Mouse (Mus musculus) adipocyte (in vitro differentiated cells): ENCODE data around the gene Ephb3.

Experiments used
- DNase-seq: peaks from one replicate; pipeline ENCODE4 v3.0.0-alpha.2; 2016; ENCODE audit warnings: low spot score

The Ephb3 gene

DNA sequence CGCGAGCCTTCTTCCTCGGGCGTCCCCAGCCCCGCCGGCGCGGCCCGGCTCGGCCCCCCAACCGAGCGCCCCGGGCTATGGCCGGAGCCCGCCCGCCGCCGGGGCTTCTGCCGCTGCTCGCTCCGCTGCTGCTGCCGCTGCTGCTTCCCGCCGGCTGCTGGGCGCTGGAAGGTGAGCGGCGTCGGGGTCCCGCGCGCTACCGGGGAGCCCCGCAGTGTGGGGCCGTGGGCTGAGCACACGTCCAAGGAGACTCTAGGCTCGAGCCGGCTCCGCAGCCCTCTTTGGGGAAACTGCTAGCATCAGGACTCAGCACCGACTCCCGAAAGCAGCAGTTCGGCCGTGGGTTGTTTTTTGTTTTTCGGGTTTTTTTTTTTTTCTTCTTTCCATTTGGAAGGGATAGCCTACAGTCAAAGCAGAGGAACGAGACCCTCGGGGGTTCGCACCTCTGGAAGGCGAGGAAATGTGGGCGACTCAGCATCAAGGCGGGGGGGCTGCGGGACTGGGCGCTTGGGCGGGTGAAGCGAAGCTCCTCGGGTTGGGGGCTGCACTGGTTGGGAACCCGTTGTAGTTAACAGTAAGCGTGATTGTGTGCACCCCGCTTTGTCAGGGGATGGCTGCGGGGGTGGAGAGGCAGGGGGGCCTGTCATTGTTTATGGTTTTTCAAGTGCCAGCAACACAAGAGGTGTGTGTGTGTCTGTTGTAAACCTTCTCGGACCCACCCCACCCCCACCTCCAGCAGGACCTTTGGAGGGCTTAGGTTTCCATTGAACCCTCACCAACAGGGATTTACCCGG is 735 bp downstream of the Ephb3 start:
- peak; percentile 48 for DNase-seq

DNA sequence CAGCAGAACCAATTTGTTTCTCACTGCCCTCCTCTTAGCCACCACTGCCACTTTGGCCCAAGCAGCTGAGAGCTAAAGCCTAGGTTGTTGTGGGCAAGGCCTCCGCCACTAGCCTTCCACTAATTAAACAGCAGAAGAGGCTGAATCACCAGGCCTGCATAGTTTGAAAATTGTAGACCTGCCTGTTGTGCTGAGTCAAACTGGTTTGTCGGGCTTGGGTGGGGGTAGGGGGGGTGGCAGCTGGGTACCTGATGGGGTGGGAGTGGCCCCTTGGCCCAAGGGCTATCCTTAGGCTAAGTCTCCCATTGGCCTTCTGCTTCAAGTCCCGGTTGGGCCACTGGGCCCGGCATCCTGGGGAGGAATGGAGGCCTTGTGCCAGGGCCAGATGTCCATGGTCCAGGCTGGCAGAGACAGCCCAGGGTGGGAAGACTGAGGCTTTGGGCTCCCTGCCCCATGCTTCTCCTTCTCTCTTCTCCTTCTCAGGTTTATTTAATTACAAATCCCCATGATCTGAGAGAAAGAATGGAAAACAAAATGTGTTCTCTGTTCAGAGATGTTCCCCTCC is 3.5 kb downstream of the Ephb3 start:
- no peak for DNase-seq

DNA sequence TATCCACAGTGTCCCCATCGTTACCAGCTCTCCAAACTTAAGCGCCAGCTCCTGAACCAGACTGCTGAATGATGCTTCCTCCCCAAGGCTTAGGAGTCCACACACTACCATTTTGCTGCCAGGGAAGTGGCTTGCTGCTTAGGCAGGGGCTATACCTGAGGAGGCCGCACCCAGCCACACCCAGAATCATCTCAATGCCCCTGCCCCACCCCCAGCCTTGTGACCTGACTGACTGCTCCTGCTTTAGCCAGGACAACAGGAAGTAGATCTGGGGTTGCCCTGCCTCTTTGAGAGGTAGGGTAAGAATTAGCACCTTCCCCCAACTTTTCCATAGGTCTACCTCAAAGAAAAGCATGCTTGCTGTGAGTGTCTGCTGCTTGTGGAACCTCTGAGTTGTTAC is 4.7 kb downstream of the Ephb3 start:
- no peak for DNase-seq

DNA sequence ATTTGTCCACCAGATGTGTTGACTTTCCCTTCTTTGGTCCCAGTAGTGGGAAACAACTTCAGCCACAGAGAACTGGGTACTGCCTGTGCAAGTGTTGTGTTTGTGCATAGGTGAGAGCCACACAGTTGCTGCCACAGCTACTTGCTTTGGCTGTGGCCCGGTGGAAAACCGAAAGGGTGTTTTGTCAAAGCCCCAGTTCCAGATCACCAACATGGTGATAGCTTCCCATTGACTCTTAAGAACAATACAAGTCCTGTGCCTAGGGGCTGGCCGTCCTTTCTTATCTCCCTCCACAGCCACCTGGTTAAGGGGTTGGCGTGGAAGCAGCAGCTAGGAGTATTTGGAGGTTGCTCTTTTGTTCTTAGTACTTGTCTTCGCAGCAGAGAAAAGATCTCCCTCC is 5.6 kb downstream of the Ephb3 start:
- DNase-seq, result peak; percentile 23

DNA sequence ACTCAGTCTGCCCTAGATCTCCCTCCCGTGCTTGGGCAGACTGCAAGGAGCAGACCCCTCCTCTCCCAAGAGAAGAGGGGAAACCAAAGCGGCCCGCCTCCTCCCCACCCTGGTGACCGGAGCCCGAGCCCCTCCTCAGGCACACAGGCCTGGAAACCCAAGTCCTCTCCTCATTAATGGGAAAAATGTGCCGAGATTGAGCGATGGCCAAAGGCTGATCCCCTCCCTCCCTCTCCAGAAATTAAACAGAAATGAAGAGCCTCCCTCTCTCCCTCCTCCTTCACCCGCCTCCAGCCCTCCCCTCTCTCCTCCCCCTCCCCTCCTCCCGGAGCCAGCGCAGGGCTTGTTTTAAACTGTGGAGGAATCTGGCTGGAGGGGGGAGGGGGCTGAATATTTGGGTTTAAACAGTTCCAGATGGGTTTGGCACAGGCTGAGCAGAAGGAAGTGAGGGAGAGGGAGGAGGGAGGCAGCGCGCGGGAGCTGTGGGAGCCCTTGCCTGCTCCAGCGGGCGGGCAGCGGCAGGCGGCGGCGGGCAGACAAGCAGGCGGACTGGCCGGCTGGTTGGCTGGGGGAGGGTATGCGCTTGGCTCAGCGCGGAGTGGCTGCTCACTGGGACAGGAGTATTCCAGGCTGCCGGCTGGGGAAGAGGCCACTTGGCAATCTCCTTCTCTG is 6.2 kb downstream of the Ephb3 start:
- peak; percentile 100 for DNase-seq

DNA sequence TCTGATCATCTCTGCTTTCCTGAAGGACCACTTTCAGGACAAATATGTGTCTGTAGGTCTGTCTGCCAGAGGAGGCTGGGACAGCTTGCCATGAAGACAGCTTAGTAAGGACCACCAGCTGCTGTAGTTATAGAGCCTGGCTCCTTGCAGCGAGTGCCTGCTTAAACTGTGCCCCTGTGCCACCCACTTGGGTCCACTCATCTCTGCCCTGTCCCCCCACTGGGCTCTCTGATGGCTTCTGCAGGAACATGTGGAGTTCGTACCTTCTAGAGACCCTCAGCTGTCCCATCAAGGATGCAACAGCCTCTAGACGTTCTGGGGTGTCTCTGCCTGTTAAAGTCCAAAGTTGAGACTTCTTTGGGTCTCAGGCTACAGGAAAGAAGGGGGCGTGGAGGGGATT is 6.9 kb downstream of the Ephb3 start:
- no peak for DNase-seq

DNA sequence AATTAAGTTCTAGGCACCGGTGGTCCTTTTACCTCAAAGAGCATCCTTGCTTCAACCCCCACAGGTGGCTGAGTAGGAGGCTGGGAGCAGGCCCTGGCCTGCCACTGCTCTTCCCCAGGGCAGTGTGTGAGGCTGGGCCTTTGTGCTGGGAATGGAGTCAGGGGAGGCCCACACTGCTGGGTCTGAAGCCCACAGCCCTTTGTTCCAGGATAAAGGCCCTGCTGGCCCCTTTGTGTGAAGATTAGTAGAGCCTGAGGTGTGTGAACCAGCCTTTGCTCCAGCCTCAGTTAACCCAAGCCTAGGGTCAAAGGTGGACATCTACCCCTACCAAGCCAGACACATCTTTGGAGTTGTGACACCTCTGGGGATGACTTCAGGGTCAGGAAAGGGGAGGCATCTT is 7.8 kb downstream of the Ephb3 start:
- DNase-seq, result no peak

DNA sequence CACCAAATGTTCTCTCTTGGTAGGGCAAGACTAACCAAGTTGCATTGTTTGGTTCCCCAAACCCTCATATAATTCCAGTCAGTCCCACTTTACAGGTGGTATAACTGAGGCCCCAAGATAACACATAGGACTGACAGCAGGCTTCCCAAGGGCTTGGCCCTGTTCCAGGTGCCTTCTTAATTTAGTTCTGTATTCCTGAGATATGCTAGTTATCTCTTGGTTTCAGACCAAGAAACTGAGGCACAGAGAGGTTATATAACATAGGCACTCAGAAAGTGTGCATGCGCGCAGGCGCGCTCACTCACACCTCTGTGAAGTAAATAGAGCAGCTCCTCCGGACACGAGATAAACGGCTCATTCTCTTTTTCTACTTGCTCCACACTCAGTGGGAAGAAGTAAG is 9.4 kb downstream of the Ephb3 start:
- no peak for DNase-seq

DNA sequence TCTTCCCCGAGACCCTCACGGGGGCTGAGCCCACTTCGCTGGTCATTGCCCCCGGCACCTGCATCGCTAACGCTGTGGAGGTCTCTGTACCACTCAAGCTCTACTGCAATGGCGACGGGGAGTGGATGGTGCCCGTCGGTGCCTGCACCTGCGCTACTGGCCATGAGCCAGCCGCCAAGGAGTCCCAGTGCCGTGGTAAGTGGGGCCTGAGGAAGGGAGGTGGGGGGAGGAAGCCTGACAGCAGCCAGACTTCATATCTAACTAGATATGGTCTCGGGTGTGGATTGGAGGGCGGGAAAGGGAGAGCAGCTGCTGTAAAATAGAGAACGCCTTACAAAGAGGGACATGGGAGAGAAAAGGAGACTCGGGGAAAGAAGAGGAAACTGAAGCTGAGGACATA is 10.2 kb downstream of the Ephb3 start:
- DNase-seq, result no peak

DNA sequence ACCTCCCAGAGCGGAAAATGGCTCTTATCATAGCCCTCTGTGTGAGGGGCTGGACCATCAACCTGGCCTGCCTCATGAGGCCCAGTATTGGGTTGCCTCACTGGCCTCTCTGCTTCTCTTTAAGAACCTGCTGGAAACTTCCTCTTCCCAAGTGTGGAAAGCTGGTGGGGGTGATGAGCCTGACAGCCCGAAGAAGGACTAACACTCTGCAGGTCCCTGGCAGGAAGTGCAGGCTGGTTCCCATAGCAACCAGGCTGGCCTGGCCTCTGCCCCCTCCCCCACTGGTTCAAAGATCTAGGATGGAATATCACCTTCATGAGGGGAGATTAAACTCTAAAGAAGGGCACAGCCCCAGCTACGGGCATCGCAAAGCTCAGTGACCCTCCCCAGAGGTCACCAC is 11.5 kb downstream of the Ephb3 start:
- DNase-seq, result no peak

DNA sequence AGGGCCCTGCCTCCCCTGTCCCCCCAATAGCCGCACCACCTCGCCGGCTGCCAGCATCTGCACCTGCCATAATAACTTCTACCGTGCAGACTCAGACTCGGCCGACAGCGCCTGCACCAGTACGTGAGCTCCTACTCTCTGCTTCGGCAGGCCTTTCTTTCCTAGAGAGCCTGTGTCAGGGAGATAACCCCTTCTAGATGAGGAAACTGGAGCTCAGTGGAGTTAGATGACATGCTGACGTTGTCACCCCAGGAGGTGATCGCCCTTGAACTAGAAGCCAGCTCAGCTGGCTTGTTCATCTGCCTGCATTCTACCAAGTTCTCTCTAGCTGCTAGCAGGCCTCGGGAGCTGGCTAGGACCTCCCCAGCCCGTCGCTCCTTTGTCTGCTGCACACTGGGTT is 12.7 kb downstream of the Ephb3 start:
- no peak for DNase-seq

DNA sequence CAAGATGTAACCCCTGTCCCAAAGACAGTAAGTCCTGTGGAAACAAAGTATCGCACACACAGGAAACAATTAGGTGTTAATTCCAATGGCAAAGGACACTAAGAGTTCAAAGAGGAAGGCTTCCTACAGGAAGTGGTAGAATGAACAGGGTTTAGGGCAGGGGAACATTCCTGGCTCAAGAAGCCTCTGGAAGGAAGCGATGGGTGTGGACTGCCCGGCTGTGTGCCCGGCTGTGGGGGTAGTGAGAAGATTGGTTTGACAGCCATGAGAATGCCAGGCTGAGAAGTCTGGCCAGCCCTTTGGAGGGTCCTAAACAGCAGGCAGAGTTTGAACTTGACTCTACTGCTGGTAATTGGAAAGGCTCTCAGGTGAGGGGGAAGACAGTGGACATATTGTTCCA is 15.1 kb downstream of the Ephb3 start:
- DNase-seq, result no peak

DNA sequence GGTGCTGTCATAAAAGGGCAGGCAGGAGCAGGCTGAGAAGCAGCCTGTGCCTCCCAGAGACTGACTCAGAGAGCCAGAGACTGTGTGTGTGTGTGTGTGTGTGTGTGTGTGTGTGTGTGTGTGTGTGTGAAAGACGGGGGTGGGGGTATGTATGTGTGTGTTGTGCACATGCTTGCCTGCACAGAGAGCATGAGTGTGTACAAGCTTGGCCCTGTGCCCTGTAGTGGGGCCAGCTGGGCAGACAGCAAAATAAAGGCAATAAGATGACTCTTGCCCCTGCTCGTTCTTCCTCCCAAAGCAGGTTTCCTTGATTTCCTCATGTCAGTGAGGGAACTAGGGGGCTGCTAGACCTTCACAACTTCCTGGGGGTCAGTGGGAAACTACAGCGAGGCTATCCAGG is 18.5 kb downstream of the Ephb3 start:
- DNase-seq, result peak; percentile 50

DNA sequence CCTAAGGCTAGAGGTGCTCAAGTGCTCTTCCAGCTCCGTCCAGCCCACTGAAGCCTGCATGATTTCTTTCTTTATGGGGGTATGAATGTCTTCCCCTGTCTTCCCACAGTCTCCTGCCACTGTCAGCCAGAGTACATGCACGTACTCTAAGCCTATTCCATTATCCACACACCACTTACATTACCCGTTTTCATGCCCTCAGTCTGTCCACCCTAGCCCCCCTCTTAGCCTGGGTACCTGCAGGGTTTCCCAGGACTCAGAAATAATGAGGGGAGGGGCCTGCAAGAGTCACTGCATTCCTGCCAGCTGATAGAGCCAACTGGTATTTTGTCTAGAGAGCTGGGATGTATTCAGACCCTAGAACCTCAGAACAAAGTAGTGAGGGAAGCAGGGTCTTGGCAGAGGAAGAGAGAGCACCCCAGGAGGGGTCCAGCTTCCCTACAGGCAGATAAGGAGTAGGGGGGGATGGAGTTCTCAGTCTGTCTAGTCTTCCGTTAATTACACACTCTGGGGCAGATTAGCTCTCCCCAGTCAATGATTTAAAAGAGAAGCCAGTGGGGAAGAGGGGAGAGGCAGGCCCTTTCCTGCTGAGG is 20.2 kb downstream of the Ephb3 start:
- DNase-seq, result no peak

DNA sequence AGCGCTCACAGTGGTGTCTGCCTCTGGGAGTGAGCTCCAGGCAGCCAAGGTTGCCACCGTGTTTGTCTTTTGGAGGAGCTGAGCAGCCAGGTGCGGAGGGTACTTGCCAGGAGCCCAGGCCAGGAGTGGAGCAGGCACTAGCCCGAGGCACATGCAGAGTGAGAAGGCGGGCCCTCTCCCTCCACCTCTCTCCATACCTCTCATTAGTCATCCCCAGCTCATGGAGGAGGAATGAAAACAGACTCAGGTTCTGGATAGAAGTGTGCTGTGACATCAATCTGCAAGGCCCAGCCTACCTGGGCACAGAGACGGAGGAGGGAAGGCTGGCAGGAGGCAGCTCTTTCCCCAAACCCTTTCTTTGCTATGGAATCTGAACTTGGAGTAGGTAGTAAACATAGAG is 22.1 kb downstream of the Ephb3 start:
- no peak for DNase-seq

DNA sequence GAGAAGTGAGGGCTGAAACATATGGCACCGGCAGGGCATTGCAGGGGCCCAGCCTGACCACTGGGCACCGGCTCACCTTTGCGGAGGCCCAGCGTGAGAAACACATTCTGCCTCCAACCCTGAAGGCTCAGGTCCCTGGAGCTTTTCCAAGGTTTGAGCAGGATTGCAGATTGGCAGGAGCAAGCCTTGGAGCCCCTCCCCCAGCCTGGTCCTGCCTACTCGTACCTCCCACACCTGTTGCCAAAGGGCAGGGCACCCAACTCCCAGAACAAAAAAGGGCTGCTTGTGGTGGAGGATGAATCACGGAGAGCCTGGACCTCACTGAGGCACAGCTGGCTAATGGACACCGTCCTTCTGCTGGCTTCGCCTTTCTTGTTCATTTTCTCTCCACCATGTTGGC is 30.6 kb downstream of the Ephb3 start:
- no peak for DNase-seq

DNA sequence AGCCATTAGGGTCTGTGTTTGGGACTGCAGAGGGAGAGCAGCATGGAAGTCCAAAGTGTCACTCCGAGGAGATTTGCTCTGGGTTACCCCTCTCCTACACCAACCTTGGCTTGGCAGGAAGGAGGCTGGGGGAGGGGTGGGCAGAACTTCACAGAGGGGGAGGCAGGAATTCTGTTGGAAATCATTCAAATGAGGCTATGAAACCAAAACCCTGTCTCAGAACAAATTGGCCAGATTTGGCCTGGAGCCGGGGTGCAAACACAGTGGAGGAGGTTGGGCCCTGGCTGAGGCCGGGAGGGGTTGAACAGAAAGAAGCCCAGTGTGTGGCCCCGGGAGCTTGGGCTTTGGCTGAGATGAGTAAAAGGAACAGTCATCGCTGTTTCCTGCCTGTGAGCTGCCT is 34.2 kb downstream of the Ephb3 start:
- peak; percentile 50 for DNase-seq

DNA sequence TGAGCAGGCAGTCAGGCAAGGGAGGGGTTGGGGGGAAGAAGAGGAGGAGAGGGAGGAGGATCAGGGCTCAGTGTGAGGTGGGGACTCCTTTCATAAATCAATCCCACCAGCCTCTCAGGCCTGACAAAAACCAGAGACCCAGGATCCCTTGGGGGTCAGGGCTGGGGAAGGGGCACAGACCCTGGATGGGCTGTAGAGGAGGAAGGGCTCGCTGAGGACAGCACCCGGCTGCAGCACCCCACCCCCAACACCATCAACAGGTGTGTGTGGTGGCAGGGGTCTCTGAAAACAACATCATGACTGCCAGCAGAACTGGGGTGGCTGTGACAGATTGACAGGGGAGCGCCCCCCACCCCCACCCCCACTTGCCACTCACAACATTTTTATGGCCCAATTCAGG is 36.0 kb downstream of the Ephb3 start:
- DNase-seq, result no peak

DNA sequence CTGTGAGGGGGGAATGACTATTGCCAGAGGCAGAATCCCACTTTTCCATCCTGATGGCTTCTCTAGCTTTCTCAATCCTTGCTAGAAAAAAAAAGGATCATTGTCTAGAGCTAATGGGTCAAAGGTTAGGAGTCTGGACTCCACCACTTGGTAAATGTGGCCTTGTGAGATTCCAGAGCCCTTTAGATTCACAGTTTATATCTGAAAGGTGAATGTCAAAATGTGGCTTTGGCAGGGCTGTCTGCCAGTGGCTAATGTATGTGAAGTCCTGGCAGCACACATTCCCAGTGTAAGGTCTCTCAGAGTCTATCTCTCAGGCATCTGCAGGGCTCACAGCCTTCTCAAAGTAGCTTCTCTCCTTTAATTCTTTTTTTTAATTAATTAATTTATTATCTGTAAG is 36.5 kb downstream of the Ephb3 start:
- DNase-seq, result no peak

DNA sequence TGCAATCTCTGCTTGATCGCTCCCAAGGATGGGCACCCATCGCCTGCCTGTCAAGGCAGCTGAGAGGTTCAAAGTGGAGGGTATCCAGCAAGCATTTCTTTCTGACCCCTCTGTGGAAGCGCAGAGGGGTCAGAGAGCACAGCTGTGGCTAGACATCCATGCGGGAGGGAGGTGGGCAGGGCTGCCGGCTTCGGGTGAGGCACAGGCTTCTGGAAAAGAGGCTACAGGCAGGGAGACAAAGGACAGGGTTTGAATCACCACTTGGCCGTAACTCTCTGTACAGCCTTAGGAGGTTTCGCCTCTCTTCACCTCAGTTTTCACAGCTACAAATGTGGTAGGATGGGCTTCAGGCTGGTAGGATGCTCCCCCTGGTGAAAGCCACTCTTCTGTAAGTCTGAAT is 38.4 kb downstream of the Ephb3 start:
- DNase-seq, result no peak

DNA sequence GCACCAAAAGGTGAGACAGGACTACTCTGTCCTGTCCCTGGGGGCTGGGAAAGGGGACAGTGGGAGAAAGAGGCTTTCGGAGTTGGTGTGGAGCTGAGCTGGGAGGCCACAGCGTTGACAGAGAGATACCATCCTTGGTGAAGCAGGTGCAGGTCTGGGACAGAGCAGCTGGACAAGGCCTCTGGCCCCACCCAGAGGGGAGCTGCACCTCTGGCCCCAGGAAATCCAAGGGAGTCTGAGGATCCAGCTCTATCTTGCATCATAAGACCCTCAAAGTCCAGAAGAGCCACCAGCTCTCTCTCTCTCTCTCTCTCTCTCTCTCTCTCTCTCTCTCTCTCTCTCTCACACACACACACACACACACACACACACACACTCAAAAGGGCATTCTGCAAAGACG is 40.2 kb downstream of the Ephb3 start:
- no peak for DNase-seq

DNA sequence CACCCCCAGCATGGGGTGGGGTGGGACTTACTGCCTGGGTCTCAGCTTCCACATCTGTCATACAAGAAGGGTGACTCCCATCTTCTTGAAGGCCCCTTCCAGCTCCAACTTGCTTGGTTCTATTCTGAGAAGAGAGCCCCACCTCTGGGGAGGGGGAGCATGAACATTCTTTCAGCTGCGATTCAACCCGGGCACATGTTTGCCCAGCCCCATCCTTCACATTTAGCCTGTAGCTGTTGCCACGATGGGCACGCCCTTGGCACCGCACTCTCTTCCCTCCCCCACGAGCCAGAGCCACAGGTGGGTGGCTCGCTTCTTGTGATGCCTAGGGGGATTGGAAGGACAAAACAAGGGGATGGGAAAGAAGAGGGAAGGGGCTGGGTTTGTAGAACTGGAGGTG is 40.8 kb downstream of the Ephb3 start:
- no peak for DNase-seq

DNA sequence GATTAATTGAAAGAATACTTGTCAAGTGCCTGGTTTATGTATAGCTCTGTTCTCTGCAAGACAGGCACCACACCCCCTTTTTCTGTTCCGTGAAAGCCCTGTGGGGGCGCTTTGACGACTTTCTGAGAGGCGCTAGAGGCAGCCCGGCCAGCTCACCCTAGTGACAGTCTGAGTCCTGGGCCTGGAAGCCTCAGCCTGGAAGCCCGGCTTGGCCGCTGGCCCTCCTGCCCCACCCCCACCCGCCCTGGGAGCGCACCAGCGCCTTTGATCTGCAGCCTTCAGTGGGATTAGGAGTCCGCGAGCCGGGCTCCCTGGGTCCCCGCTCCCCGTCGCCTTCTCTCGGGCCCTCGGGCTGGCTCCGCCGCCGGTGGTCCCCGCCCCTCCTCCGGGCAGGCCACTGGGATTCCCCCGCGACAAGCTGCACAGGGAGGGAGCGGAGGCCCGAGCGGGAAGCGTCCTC is 41.4 kb downstream of the Ephb3 start:
- DNase-seq, result peak; percentile 93
